Mouse (Mus musculus): ENCODE measurements at regions not wholly inside any gene's neighbourhood (a gene's known extent, or its start where the extent isn't known, plus 50 kb on each side); places are given as distances from the start of the nearest gene placed in this dataset.

DNA sequence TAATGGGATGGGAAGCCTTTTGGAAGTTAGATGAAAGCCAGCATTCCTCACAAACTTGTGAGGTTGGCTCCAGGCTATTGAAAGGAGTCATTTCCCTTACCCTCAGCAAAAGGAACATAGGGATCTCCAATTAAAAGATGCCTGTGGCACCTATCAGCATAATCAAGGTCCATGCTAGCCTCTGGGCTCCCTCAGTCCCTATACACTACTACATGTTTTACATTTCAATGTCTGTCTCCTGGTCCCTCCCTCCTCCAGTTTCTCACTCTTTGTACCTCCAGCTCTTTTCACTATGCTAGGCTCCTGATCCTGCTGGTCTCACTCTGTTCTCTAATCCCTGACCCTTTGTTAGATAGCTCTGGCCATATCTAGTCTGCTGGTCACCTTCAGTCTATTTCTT is 790.6 kb downstream of the Defb40 start:
- TF ChIP-seq MXI1 (IDR thresholded peaks at IDR 0.05; ENCODE audit: low read depth, low read length) (no peak), MAX (IDR thresholded peaks at IDR 0.05; ENCODE audit: low read length) (no peak), KAT2A (conservative IDR thresholded peaks at IDR 0.05; ENCODE audit: low read depth, low read length) (no peak), USF1 (IDR thresholded peaks at IDR 0.05; ENCODE audit: low read depth, low read length) (no peak), POLR2AphosphoS5 (IDR thresholded peaks at IDR 0.05; ENCODE audit: borderline replicate concordance, low read depth, low read length) (no peak), CTCF (IDR thresholded peaks at IDR 0.05 in 2 of 3, conservative IDR thresholded peaks at IDR 0.05 in 1 of 3; ENCODE audit: control insufficient read depth in 1 of 3, insufficient read depth in 1 of 3, low read depth in 2 of 3, low read length in 3 of 3, poor library complexity in 1 of 3, severe bottlenecking in 1 of 3) (no peak), MAZ (IDR thresholded peaks at IDR 0.05; ENCODE audit: low read depth, low read length) (no peak), TCF12 (IDR thresholded peaks at IDR 0.05; ENCODE audit: low read depth, low read length) (no peak), POLR2A (IDR thresholded peaks at IDR 0.05; ENCODE audit: control insufficient read depth in 1 of 2, insufficient read depth in 1 of 2, low read depth in 1 of 2, low read length in 2 of 2, poor library complexity in 1 of 2) (no peak), CHD2 (IDR thresholded peaks at IDR 0.05; ENCODE audit: low read length) (no peak), TAL1 (IDR thresholded peaks at IDR 0.05; ENCODE audit: low read length) (no peak), GATA1 (IDR thresholded peaks at IDR 0.05; ENCODE audit: low read depth, low read length) (no peak)
